Mouse (Mus musculus) lung, adult 2 months (tissue): ENCODE data around the gene Slc6a12.

ENCODE experiments used
- CTCF ChIP-seq: fragments of 200-500 bp; IDR thresholded peaks from 2 replicates; pipeline ENCODE4 v1.5.1; 2011; ENCODE audit warnings: mild to moderate bottlenecking, low read length, control low read depth; ENCODE audit not compliant: insufficient read depth
- POLR2A ChIP-seq: fragments of 200-500 bp; IDR thresholded peaks from 2 replicates; pipeline ENCODE4 v1.6.1; 2011; ENCODE audit warnings: low read depth, mild to moderate bottlenecking, control low read depth, low read length, borderline replicate concordance; ENCODE audit errors: extremely low read depth

DNA sequence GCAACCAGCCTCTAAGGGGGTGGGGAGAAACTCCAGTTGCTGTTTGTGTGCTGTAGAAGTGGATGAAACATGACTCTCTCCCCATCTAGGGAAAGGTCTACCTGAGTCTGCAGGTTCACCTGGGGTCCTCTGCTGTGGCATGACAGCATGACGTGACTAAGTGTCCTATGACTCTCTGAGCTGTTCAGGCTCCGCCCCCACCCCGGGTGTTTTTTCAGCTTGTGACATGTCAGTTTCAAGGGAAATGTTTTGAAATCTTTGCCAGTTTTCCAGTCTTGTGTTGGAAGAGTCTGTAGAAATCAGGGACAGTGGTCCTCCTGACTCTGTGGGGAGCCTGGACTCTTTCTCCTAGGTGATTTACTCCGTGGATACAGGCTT lies 4.4 kb upstream of the Slc6a12 start:
- TF ChIP-seq CTCF (no peak), POLR2A (no peak)
